ENCODE assay signal across 22 mouse cellular contexts in genomic region chr13:89253990-89254642, GRCm38 (mm10).
DNase-seq lines count a peak whose midpoint lies in the region; ATAC-seq and TF ChIP-seq lines count a peak whose summit lies in the region.
"Had no signal": no experiment of that assay in that cellular context is flagged by ENCODE, and none has a peak within 500 bp of the region (broad histone marks: within the 10 kb centered on the region; RNA-seq: fewer than 3 reads in every experiment).

No protein-coding gene starts in this region.

- TF ChIP-seq EP300 in stomach, postnatal 0 days (optimal IDR thresholded peaks at IDR 0.05): no peak
- no peak for TF ChIP-seq EP300 in liver, postnatal 0 days (IDR thresholded peaks at IDR 0.05; ENCODE audit: low read depth)

- no peak overlapping the region for H3K9ac ChIP-seq in stomach, embryonic 15.5 days
- H3K9ac ChIP-seq in stomach, postnatal 0 days (ENCODE audit: low read length): no peak overlapping the region
- no peak overlapping the region for H3K9ac ChIP-seq in liver, embryonic 11.5 days (ENCODE audit: low read depth, low read length)
- H3K9ac ChIP-seq in liver, postnatal 0 days (replicated peaks): no peak overlapping the region
- H3K9ac ChIP-seq: forebrain, embryonic 15.5 days; heart, embryonic 13.5 days; hindbrain, embryonic 14.5 days; midbrain, embryonic 12.5 days had no signal

- H3K4me2 ChIP-seq in stomach, embryonic 15.5 days: no peak overlapping the region
- no peak overlapping the region for H3K4me2 ChIP-seq in stomach, postnatal 0 days (replicated peaks; ENCODE audit: low read depth)
- H3K4me2 ChIP-seq in liver, embryonic 11.5 days: peak overlapping the region; percentile 12; the same call in 1 of the 2 replicates
- no peak overlapping the region for H3K4me2 ChIP-seq in liver, postnatal 0 days (ENCODE audit: low read depth, low read length)
- H3K4me2 ChIP-seq: forebrain, embryonic 15.5 days; heart, embryonic 13.5 days; hindbrain, embryonic 14.5 days; midbrain, embryonic 12.5 days had no signal

- no peaks in the 10 kb centered on the region for H3K9me3 ChIP-seq in stomach, embryonic 15.5 days
- H3K9me3 ChIP-seq in stomach, postnatal 0 days (ENCODE audit: control insufficient read depth, low read length): no peaks in the 10 kb centered on the region
- H3K9me3 ChIP-seq in liver, embryonic 11.5 days (ENCODE audit: control insufficient read depth, low read length): no peaks in the 10 kb centered on the region
- no peaks in the 10 kb centered on the region for H3K9me3 ChIP-seq in liver, postnatal 0 days (ENCODE audit: low read length)
- H3K9me3 ChIP-seq: forebrain, embryonic 15.5 days; heart, embryonic 13.5 days; midbrain, embryonic 12.5 days had no signal

- no peak overlapping the region for H3K27ac ChIP-seq in stomach, embryonic 15.5 days
- H3K27ac ChIP-seq in stomach, postnatal 0 days (replicated peaks): no peak overlapping the region
- H3K27ac ChIP-seq in liver, embryonic 11.5 days (ENCODE audit: low read depth, low read length): no peak overlapping the region
- H3K27ac ChIP-seq in liver, postnatal 0 days (ENCODE audit: low read depth): no peak overlapping the region
- H3K27ac ChIP-seq: forebrain, embryonic 15.5 days; heart, embryonic 13.5 days; hindbrain, embryonic 14.5 days; kidney, postnatal 0 days; macrophage; midbrain, embryonic 12.5 days had no signal

- TF ChIP-seq CTCF in stomach, postnatal 0 days (IDR thresholded peaks at IDR 0.05; ENCODE audit: low read depth): no peak
- TF ChIP-seq CTCF in liver, postnatal 0 days (IDR thresholded peaks at IDR 0.05; ENCODE audit: low read depth): no peak
- no peak for TF ChIP-seq CTCF in lung, adult 2 months (IDR thresholded peaks at IDR 0.05; ENCODE audit: insufficient read depth, low read length)

- H3K4me3 ChIP-seq in stomach, embryonic 15.5 days (replicated peaks): no peak overlapping the region
- H3K4me3 ChIP-seq in stomach, postnatal 0 days (ENCODE audit: low read depth, low read length): no peak overlapping the region
- H3K4me3 ChIP-seq in liver, embryonic 11.5 days (ENCODE audit: low read depth, low read length): no peak overlapping the region
- no peak overlapping the region for H3K4me3 ChIP-seq in liver, postnatal 0 days (ENCODE audit: low read depth, low read length)
- H3K4me3 ChIP-seq in lung, adult 2 months (replicated peaks; ENCODE audit: extremely low read depth, low read depth, low read length): no peak overlapping the region
- H3K4me3 ChIP-seq: forebrain, embryonic 15.5 days; heart, embryonic 13.5 days; midbrain, embryonic 12.5 days had no signal

- no peaks in the 10 kb centered on the region for H3K4me1 ChIP-seq in stomach, embryonic 15.5 days
- no peaks in the 10 kb centered on the region for H3K4me1 ChIP-seq in stomach, postnatal 0 days (replicated peaks; ENCODE audit: control insufficient read depth, insufficient read depth)
- H3K4me1 ChIP-seq in liver, embryonic 11.5 days (replicated peaks; ENCODE audit: control insufficient read depth, insufficient read depth, low read length): peaks cover 3% of the 10 kb centered on the region; the same call in 1 of the 2 replicates
- H3K4me1 ChIP-seq in liver, postnatal 0 days (ENCODE audit: insufficient read depth): no peaks in the 10 kb centered on the region
- H3K4me1 ChIP-seq in lung, adult 2 months (ENCODE audit: control insufficient read depth, insufficient read depth, low read length): no peaks in the 10 kb centered on the region
- H3K4me1 ChIP-seq: forebrain, embryonic 15.5 days; midbrain, embryonic 12.5 days had no signal

- TF ChIP-seq POLR2A in lung, adult 2 months (IDR thresholded peaks at IDR 0.05; ENCODE audit: borderline replicate concordance, extremely low read depth, low read depth, low read length): no peak

- WGBS in stomach, embryonic 15.5 days: 71% methylated on average over 4 of the region's 4 CpGs
- WGBS in stomach, postnatal 0 days: 81% methylated on average over 4 of the region's 4 CpGs
- 57% methylated on average over 4 of the region's 4 CpGs for WGBS in liver, embryonic 11.5 days
- WGBS in liver, postnatal 0 days (ENCODE audit: insufficient replicate concordance): 65% methylated on average over 4 of the region's 4 CpGs
- WGBS in lung, adult 2 months: 82% methylated on average over 4 of the region's 4 CpGs

- H3K36me3 ChIP-seq in stomach, embryonic 15.5 days: no peaks in the 10 kb centered on the region
- no peaks in the 10 kb centered on the region for H3K36me3 ChIP-seq in stomach, postnatal 0 days (ENCODE audit: control insufficient read depth, insufficient read depth, low read length)
- H3K36me3 ChIP-seq in liver, embryonic 11.5 days (ENCODE audit: control insufficient read depth, insufficient read depth, low read length): no peaks in the 10 kb centered on the region
- no peaks in the 10 kb centered on the region for H3K36me3 ChIP-seq in liver, postnatal 0 days (replicated peaks; ENCODE audit: insufficient read depth, low read length)
- H3K36me3 ChIP-seq: forebrain, embryonic 15.5 days; heart, embryonic 13.5 days; midbrain, embryonic 12.5 days had no signal

- no peak for DNase-seq in stomach, postnatal 0 days (ENCODE audit: low spot score)
- no peak for DNase-seq in liver, embryonic 11.5 days (ENCODE audit: low spot score)
- peak; percentile 25 for DNase-seq in liver, postnatal 0 days
- no peak for DNase-seq in lung, adult 2 months
- no peak for DNase-seq in thymus, postnatal 25 days
- DNase-seq in testis, postnatal 10 days (ENCODE audit: low spot score): no peak
- DNase-seq: adrenal gland, postnatal 25 days; cerebellum, adult 18-20 months; cerebellum, postnatal 25 days; gastrocnemius, postnatal 10 days; heart, adult 18-20 months; heart, postnatal 14 days; kidney, adult 18-20 months; layer of hippocampus, adult 9-11 months had no signal

- peak; percentile 82; the same call in 1 of the 2 replicates for ATAC-seq in stomach, embryonic 15.5 days (ENCODE audit: insufficient read depth, low FRiP score, low read depth)
- no peak for ATAC-seq in stomach, postnatal 0 days (ENCODE audit: low FRiP score, low TSS enrichment)
- peak; percentile 97 for ATAC-seq in liver, embryonic 11.5 days (replicated peaks; ENCODE audit: low FRiP score)
- peak; percentile 76 for ATAC-seq in liver, postnatal 0 days
- ATAC-seq: forebrain, embryonic 15.5 days; inflammation-experienced regulatory T-cells, adult 6 months had no signal

- H3K27me3 ChIP-seq in stomach, embryonic 15.5 days (replicated peaks): no peaks in the 10 kb centered on the region
- no peaks in the 10 kb centered on the region for H3K27me3 ChIP-seq in stomach, postnatal 0 days (ENCODE audit: control insufficient read depth, insufficient read depth, low read length)
- no peaks in the 10 kb centered on the region for H3K27me3 ChIP-seq in liver, embryonic 11.5 days (replicated peaks; ENCODE audit: control insufficient read depth, insufficient read depth, low read length)
- H3K27me3 ChIP-seq in liver, postnatal 0 days (ENCODE audit: insufficient read depth, low read length): no peaks in the 10 kb centered on the region
- H3K27me3 ChIP-seq: forebrain, embryonic 15.5 days; heart, embryonic 13.5 days; midbrain, embryonic 12.5 days had no signal
